Mouse (Mus musculus) regulatory T cell (primary cell): ENCODE results near the gene Hoxd1.

Experiments used
- in situ Hi-C: fragments of 300-600 bp; cut with MboI, MseI; formaldehyde crosslinking; loops from one replicate; pipeline ENCODE4 v1.15.1; 2025; ENCODE audit warnings: high pct_unique_total_duplicates

The Hoxd1 gene

GRCm38 (mm10) chr2:74762522-74763244, at the start of gene Hoxd1:
Gene Hoxd1 (plus strand): TSS chr2:74762980.
- in situ Hi-C loops = no loop called here

- in situ Hi-C loops = loop anchor here (10.0 kb wide), 1 partner anchor 111 kb away; the partner anchor contains the start of gene Mtx2
Measured at GRCm38 (mm10) chr2:74713239-74714150, 49.3 kb upstream of the Hoxd1 start.

- in situ Hi-C loops = loop anchor here (10.0 kb wide), 1 partner anchor 111 kb away; the partner anchor contains the start of gene Mtx2
Measured at GRCm38 (mm10) chr2:74714156-74714789, 48.5 kb upstream of the Hoxd1 start.

DNA sequence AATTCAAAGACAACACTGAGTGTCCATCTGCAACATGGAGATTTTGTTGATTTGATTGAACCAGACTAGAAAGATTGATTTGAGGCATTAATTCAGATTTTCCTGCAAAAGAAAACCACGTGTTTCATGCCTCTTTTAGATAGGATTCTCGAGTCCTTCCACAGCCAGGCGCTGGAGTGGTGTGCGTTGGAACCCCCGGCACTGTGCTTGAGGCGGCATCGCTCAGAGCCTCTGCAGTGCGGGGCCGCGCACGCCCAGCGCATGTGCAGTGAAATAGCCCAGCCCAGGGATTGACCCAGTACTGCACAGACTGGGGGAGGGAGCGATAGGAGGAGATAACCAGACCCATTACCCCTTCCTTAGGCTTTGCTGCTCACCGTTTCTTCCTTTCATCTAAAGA, 47.9 kb upstream of the Hoxd1 start:
- in situ Hi-C loops = loop anchor here (5.0 to 10.0 kb wide), 3 partner anchors 110 to 427 kb away; partner anchors contain the start of gene Mtx2

- in situ Hi-C loops = loop anchor here (5.0 to 10.0 kb wide), 3 partner anchors 109 to 427 kb away; partner anchors contain the start of gene Mtx2
Measured at GRCm38 (mm10) chr2:74715504-74716241, 47.1 kb upstream of the Hoxd1 start.

GRCm38 (mm10) chr2:74720384-74720783, 42.4 kb upstream of the Hoxd1 start:
- in situ Hi-C loops = no loop called here

DNA sequence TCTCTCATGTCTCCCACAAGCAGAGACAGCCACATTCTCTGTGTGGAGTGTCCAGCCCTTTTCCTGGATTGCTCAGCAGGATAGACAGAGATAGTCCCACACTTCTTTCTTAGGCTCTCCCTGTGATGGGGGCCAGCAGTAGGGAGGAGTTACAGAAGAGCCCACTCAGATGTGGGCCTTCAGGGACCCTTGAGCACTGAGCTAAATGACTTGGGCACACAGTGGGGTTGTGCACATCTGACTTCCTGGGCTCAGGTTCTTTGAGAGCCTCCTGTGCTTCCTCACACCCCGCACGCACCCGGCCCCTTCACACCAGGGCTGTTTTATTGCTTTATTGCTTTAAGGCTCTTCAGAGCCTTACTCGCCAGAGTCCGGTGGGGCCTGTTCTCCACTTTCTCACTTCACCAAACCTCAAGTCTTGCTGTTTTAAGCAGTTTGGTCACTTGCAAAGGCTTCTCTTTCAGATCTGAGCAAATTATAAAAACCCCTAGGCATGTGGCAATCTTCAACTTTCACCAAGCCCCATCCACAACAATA, 41.8 kb upstream of the Hoxd1 start:
- in situ Hi-C loops = no loop called here

DNA sequence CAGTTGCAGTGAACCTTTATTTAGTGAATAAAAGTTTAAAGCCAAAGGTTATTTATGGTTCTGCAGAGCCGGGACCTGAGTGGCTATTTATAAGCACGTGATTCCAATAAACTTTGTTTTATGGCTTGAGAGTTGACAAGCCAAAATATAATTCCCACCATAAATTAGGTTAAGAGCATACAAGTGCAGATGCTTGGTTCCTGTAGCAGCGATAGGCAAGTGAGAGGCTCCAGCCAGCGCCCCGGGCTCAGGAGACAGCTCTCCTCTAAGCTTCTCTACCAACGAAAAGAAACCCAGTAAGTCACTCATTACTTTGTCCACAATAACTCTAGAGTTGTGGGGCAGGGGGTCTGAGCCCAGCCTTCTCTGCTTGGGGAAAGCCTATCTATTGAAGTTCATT, 40.9 kb upstream of the Hoxd1 start:
- in situ Hi-C loops = no loop called here

- in situ Hi-C loops = no loop called here
Measured at GRCm38 (mm10) chr2:74722949-74723348, 39.8 kb upstream of the Hoxd1 start.

DNA sequence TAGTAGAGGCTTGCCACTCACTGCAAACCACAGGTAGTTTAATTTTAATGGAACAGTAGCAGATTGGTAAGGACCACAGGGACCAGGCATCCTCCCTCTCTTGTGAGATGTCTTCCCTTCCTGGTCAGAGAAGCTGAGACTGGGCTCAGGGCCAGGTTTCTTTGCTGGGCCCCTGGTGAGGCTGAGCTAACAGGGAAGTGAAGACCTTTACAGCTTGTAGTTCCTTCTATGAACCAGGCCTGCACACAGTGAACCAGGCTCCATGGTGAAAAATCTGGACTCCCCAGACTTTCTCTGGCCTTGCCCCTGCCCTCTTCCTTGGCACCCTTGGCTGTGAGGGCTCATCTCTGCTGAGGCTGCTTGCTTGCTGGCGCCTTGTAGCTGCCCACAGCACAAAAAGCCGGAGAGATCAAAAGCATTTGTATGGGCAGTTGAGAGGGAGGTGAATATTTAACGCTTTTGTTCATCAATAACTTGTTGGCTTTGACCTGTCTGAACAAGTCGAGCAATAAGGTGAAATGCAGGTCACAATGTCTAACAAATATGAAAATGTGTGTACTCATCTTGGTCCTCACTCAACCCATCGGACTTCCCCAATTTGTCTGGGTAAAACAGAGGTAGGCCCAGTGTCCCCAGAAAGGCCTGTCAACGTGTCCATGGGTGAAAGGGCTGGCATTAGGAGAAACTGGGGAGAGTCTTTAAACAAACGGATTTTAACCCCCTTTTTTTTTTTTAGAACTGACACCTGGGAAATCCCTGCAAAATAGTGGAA, 38.4 kb upstream of the Hoxd1 start:
- in situ Hi-C loops = no loop called here

- in situ Hi-C loops = no loop called here
Measured at GRCm38 (mm10) chr2:74725171-74725570, 37.6 kb upstream of the Hoxd1 start.

DNA sequence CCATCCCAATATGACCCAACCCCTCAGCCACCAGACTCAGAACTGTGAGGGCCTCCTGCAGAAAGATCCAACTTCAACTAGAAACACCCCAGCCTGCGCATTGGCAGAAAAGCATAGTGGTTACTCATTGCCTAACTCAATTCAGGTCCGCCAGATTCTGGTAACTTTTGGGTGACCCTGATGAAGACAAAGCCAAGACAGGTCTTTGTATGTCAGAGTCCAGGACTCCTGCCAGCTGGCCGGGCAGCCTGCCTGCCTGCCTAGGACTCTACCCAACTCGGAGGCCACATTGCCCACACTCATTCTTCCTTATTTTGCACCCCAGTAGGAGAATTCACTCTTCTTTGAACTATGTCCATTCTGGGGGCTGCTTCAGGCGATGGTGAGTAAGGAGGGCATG, 36.2 kb upstream of the Hoxd1 start, which contains the start of gene Gm28230:
Gm28230 (plus strand) TSS at position 178 of the 400 bp plus-strand sequence.
- in situ Hi-C loops = no loop called here

- in situ Hi-C loops = no loop called here
Measured at GRCm38 (mm10) chr2:74726973-74727639, 35.7 kb upstream of the Hoxd1 start.

DNA sequence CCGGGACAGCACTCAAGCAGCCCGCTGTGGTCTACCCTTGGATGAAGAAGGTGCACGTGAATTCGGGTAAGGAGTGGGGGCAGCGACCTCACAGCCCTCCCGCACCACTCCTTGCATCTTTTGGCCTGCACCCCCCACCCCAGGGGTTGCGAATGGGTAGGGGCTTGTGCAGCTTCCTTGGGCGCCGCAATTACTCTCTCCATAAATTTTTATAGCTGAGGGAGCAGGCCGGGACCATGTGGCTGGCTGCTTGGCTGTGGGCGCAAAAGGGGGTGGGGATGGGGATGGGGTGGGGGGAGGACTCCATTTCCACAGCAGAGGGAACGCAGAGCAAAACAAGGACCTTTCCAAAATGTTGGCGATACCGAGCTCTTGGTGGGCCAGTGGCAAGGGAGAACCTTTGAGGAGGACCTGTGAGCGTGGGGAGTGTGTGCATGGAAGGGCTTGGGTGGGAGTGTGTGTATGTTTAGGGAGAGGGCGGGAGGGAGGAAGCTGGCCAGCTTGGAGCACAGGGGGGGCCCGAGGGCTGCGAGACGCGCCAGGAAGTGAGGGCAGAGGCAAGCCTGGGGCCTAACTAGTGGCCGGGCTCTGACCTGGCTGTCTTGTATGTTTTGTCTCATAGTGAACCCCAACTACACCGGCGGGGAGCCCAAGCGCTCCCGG, 35.0 kb upstream of the Hoxd1 start:
- in situ Hi-C loops = no loop called here

DNA sequence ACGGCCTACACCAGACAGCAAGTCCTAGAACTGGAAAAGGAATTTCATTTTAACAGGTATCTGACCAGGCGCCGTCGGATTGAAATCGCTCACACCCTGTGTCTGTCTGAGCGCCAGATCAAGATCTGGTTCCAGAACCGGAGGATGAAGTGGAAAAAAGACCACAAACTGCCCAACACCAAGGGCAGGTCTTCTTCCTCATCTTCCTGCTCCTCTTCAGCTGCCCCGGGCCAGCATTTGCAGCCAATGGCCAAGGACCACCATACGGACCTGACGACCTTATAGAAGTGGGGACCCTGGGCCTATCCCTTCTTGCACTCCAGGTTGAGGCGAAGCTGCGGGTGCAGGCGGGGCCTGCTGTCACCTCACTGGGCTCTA, 34.5 kb upstream of the Hoxd1 start:
- in situ Hi-C loops = no loop called here

DNA sequence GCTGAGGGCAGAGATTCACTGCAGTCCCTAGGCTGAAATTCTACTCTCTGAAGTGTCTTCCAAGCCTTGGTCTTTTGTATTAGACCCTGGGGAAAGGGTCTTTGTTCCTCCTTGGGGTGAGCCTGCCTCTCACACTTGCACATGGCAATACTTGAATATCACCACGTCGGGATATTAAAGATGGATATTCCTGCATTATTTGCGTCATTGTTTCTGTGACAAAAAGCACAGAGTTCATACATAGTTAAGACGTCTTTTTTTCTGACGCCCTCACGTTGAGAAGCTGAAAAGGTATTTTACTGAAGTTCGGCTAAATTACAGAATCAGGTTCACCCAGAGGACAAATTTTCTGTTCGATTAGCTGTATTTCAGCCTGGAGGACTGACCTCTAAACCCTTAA, 32.4 kb upstream of the Hoxd1 start:
- in situ Hi-C loops = no loop called here

- in situ Hi-C loops = no loop called here
Measured at GRCm38 (mm10) chr2:74731055-74731454, 31.7 kb upstream of the Hoxd1 start.

- in situ Hi-C loops = no loop called here
Measured at GRCm38 (mm10) chr2:74731799-74732512, 30.8 kb upstream of the Hoxd1 start.
